Mouse (Mus musculus) heart, embryonic 12.5 days (tissue): ENCODE results near the gene H2-M10.3. TPM values are rescaled to one million over a fixed set of nuclear protein-coding genes. Genes with fewer than 3 reads are reported as not detected.

Experiments
- polyA plus RNA-seq: library from polyadenylated mRNA; unstranded; fragments of >200 nt; fragmentation: Nextera tagmentation; extraction: Ambion mirVana; gene quantifications from 2 replicates; pipeline ENCODE4 v1.2.1, GENCODE M21; 2016

Gene H2-M10.3
- polyA plus RNA-seq, 1 experiment from 2014 or later = not detected

Other genes starting within 250 kb of the H2-M10.3 start
- gene Gm19684, start 246.7 kb downstream of the H2-M10.3 start, polyA plus RNA-seq = not detected in 2 replicates
- gene Gm7030, start 239.0 kb downstream of the H2-M10.3 start, polyA plus RNA-seq = not detected in 2 replicates
- 0.18 TPM in 1 of 2 replicates, not detected in the other for gene Gm8909, start 199.9 kb downstream of the H2-M10.3 start, polyA plus RNA-seq
- gene H2-T3, start 178.1 kb downstream of the H2-M10.3 start, polyA plus RNA-seq = not detected in 2 replicates
- gene Rpp21, start 110.3 kb downstream of the H2-M10.3 start, polyA plus RNA-seq = 84.4 and 87.9 TPM in 2 replicates
- gene Trim39, start 96.2 kb downstream of the H2-M10.3 start, polyA plus RNA-seq = 10.2 and 10.6 TPM in 2 replicates
- gene H2-M10.2, start 81.9 kb downstream of the H2-M10.3 start, polyA plus RNA-seq = not detected in 2 replicates
- not detected in 2 replicates for gene H2-M10.1, start 42.3 kb downstream of the H2-M10.3 start, polyA plus RNA-seq
- not detected in 2 replicates for gene H2-M10.4, start 93.9 kb upstream of the H2-M10.3 start, polyA plus RNA-seq
- gene H2-M11, start 178.7 kb upstream of the H2-M10.3 start, polyA plus RNA-seq = not detected in 2 replicates